Mouse (Mus musculus) heart, postnatal 0 days (tissue): ENCODE results near the gene Lcorl. TPM values are rescaled to one million over a fixed set of nuclear protein-coding genes. Genes with fewer than 3 reads are reported as not detected.
"Not testable (repeated sequence)": the region's sequence is repeated elsewhere in the genome, so short reads cannot be mapped to it uniquely, and the experiment has no call there.

Source experiments
- ATAC-seq: fragments of 200-750 bp; cut with Nextera tagmentation; 2 replicates; pipeline ENCODE4 v1.8.0; 2017; ENCODE audit warnings: low read depth, moderate number of reproducible peaks, moderate library complexity; ENCODE audit not compliant: insufficient read depth
- DNase-seq: peaks from one replicate; pipeline ENCODE4 v3.0.0-alpha.2; 2016; ENCODE audit warnings: low spot score
- H3K27ac ChIP-seq: fragments of 300-500 bp; sonication (generic); 2 replicates; pipeline ENCODE4 v1.5.1; 2014; ENCODE audit warnings: low read depth, mild to moderate bottlenecking
- H3K27me3 ChIP-seq: fragments of 300-500 bp; sonication (generic); 2 replicates; pipeline ENCODE4 v1.6.1; 2014; ENCODE audit warnings: low read length, mixed read lengths; ENCODE audit not compliant: control insufficient read depth, insufficient read depth
- H3K36me3 ChIP-seq: fragments of 300-500 bp; sonication (generic); replicated peaks from 2 replicates; pipeline ENCODE4 v1.6.1; 2014; ENCODE audit warnings: low read length, mixed read lengths; ENCODE audit not compliant: control insufficient read depth, insufficient read depth
- H3K4me1 ChIP-seq: fragments of 300-500 bp; sonication (generic); 2 replicates; pipeline ENCODE4 v1.6.1; 2014; ENCODE audit warnings: antibody characterized with exemption; ENCODE audit not compliant: control insufficient read depth, insufficient read depth
- H3K4me2 ChIP-seq: fragments of 300-500 bp; sonication (generic); 2 replicates; pipeline ENCODE4 v1.6.1; 2014; ENCODE audit warnings: low read depth, mild to moderate bottlenecking, low read length, moderate library complexity
- H3K4me3 ChIP-seq: fragments of 300-500 bp; sonication (generic); 2 replicates; pipeline ENCODE4 v1.5.1; 2014; ENCODE audit warnings: low read depth, low read length
- H3K9ac ChIP-seq: fragments of 300-500 bp; sonication (generic); replicated peaks from 2 replicates; pipeline ENCODE4 v1.6.1; 2014; ENCODE audit warnings: low read depth, low read length, mixed read lengths
- H3K9me3 ChIP-seq: fragments of 300-500 bp; sonication (generic); replicated peaks from 2 replicates; pipeline ENCODE4 v1.6.1; 2016; ENCODE audit warnings: low read length; ENCODE audit not compliant: control insufficient read depth
- CTCF ChIP-seq: IDR thresholded peaks from 2 replicates; pipeline ENCODE4 v1.5.1; 2016; ENCODE audit warnings: antibody characterized with exemption, control low read depth, low read depth
- EP300 ChIP-seq: IDR thresholded peaks from 2 replicates; pipeline ENCODE4 v1.6.1; 2016; ENCODE audit warnings: antibody characterized with exemption, low read depth
- WGBS: fragments of 180-500 bp; shearing (Covaris S2); extraction: QIAGEN DNeasy Blood & Tissue Kit; methylation state at CpG from one replicate; pipeline ENCODE4 v1.1.7; 2014; 5-methylcytosine and 5-hydroxymethylcytosine counted together
- polyA plus RNA-seq: library from polyadenylated mRNA; unstranded; fragments of >200 nt; fragmentation: Nextera tagmentation; extraction: Ambion mirVana; gene quantifications from 2 replicates; pipeline ENCODE4 v1.2.1, GENCODE M21; 2015
- total RNA-seq: library from RNA; depleted of rRNA; stranded (reverse); fragments of >200 nt; gene quantifications from 2 replicates; pipeline ENCODE4 v1.2.3, GENCODE M21; 2014; ENCODE audit warnings: low replicate concordance

The Lcorl gene
- total and polyA plus RNA-seq, 2 experiments from 2014 or later, result 11.6 to 80.3 TPM

- peaks cover 10% of the 10 kb centered on the region; the same call in 1 of the 2 replicates for H3K4me1 ChIP-seq
- TF ChIP-seq CTCF (no peak), EP300 (peak; percentile 83)
- H3K4me3 ChIP-seq, result peak within 1 kb of the TSS; percentile 77
- peak within 1 kb of the TSS; percentile 64 for H3K9ac ChIP-seq
- WGBS, result under 1% methylated on average over 66 of the region's 66 CpGs
- H3K9me3 ChIP-seq, result no peaks in the 10 kb centered on the region
- no peaks in the 10 kb centered on the region for H3K36me3 ChIP-seq
- DNase-seq (peak; percentile 99), ATAC-seq (peak; percentile 100)
- H3K27ac ChIP-seq, result peak within 1 kb of the TSS; percentile 65
- no peaks in the 10 kb centered on the region for H3K27me3 ChIP-seq
- peak within 1 kb of the TSS; percentile 81 for H3K4me2 ChIP-seq
These were observed 187.7 kb downstream of the Lcorl start, which contains the start of gene Ncapg for GRCm38 (mm10) chr5:45669598-45670279. Gene Ncapg (plus strand): TSS chr5:45669919.

DNA sequence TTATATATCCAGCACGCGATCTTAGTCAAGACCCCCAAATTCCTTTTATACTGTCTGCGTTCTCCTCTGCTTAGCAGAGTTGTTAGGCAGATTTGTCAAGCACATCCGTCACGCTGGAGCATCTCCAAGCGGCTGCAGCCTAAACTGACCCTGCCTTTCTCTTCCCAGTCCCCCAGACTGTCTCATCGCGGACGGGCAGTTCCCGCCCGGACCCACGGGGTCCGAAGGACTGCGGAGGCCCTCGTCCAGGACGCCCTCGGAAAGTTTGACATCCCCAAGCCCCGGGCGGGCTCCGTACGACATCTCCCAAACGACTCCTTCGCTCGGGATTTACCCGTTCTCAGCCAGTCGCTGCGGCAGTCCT is 188.2 kb downstream of the Lcorl start:
- Histone ChIP-seq H3K4me1 (peaks cover 10% of the 10 kb centered on the region; the same call in 1 of the 2 replicates), H3K27me3 (no peaks in the 10 kb centered on the region), H3K9ac (peak overlapping the region; percentile 62), H3K4me2 (peak overlapping the region; percentile 80), H3K4me3 (peak overlapping the region; percentile 77), H3K9me3 (no peaks in the 10 kb centered on the region), H3K36me3 (no peaks in the 10 kb centered on the region), H3K27ac (peak overlapping the region; percentile 47)
- TF ChIP-seq EP300 (no peak), CTCF (no peak)
- peak; percentile 13 for DNase-seq
- ATAC-seq, result peak; percentile 37
- under 1% methylated on average over 27 of the region's 27 CpGs for WGBS

DNA sequence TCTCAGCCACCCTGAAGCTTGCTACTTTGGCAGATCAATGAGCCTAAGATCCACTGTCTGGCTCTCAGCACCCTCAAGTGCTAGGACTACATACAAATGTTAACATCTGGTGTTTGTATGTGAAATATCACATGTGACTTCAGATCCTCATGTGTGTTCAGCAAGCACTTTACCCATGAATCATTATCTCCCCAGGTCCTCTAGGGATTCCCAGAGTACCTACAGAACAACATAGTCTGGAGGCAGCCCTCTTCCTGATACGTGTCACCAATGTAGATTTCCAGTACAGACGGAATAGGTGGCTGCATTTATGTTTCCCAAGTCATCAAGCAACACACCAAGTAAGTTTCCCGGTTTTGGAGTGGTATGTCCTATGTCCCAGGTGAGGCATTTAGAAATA is 188.6 kb downstream of the Lcorl start:
- DNase-seq (no peak), ATAC-seq (no peak)
- Histone ChIP-seq H3K27me3 (no peaks in the 10 kb centered on the region), H3K9me3 (no peaks in the 10 kb centered on the region), H3K9ac (peak overlapping the region; percentile 62), H3K4me3 (peak overlapping the region; percentile 77), H3K27ac (peak overlapping the region; percentile 47; the same call in 1 of the 2 replicates), H3K36me3 (no peaks in the 10 kb centered on the region), H3K4me2 (peak overlapping the region; percentile 80), H3K4me1 (peaks cover 10% of the 10 kb centered on the region; the same call in 1 of the 2 replicates)
- WGBS, result 2% methylated on average over 3 of the region's 3 CpGs
- TF ChIP-seq EP300 (no peak), CTCF (no peak)

- Histone ChIP-seq H3K27me3 (no peaks in the 10 kb centered on the region), H3K4me1 (peaks cover 10% of the 10 kb centered on the region; the same call in 1 of the 2 replicates), H3K27ac (no peak overlapping the region), H3K4me3 (peak overlapping the region; percentile 77; the same call in 1 of the 2 replicates), H3K9me3 (no peaks in the 10 kb centered on the region), H3K4me2 (no peak overlapping the region; the same call in 1 of the 2 replicates), H3K9ac (no peak overlapping the region), H3K36me3 (no peaks in the 10 kb centered on the region)
- ATAC-seq, result no peak
- TF ChIP-seq EP300 (no peak), CTCF (peak; percentile 44)
- 26% methylated on average over 3 of the region's 3 CpGs for WGBS
- no peak for DNase-seq
These were observed 189.1 kb downstream of the Lcorl start for GRCm38 (mm10) chr5:45668324-45668723.

GRCm38 (mm10) chr5:45658406-45658805 is 199.0 kb downstream of the Lcorl start:
- not testable (repeated sequence) for DNase-seq, H3K27me3 ChIP-seq, H3K36me3 ChIP-seq, H3K4me1 ChIP-seq, H3K27ac ChIP-seq, H3K4me2 ChIP-seq, H3K4me3 ChIP-seq, H3K9me3 ChIP-seq, H3K9ac ChIP-seq, ATAC-seq
- 87% methylated on average over 13 of the region's 13 CpGs for WGBS
